Mouse (Mus musculus): ENCODE measurements at regions not wholly inside any gene's neighbourhood (a gene's known extent, or its start where the extent isn't known, plus 50 kb on each side); places are given as distances from the start of the nearest gene placed in this dataset.

GRCm38 (mm10) chr16:50852081-50852480 is 261.1 kb upstream of the Ccdc54 start:
- no peak for DNase-seq (ENCODE audit: low read depth, low spot score)

- DNase-seq (ENCODE audit: low read depth, low spot score): no peak
These were observed 256.7 kb upstream of the Ccdc54 start for GRCm38 (mm10) chr16:50847693-50848092.

- no peak for DNase-seq (ENCODE audit: low read depth, low spot score)
These were observed 255.6 kb upstream of the Ccdc54 start for GRCm38 (mm10) chr16:50846505-50846904.

- DNase-seq (ENCODE audit: low read depth, low spot score): no peak
These were observed 251.0 kb upstream of the Ccdc54 start for GRCm38 (mm10) chr16:50841677-50842580.

GRCm38 (mm10) chr16:50841205-50841604 is 250.3 kb upstream of the Ccdc54 start:
- DNase-seq (ENCODE audit: low read depth, low spot score): no peak

- DNase-seq (ENCODE audit: low read depth, low spot score): no peak
These were observed 248.7 kb upstream of the Ccdc54 start for GRCm38 (mm10) chr16:50839665-50840064.

GRCm38 (mm10) chr16:50837416-50837815 is 246.5 kb upstream of the Ccdc54 start:
- no peak for DNase-seq (ENCODE audit: low read depth, low spot score)

GRCm38 (mm10) chr16:50836457-50836856 is 245.5 kb upstream of the Ccdc54 start:
- no peak for DNase-seq (ENCODE audit: low read depth, low spot score)

GRCm38 (mm10) chr16:50833357-50833756 is 242.4 kb upstream of the Ccdc54 start:
- DNase-seq (ENCODE audit: low read depth, low spot score): no peak

GRCm38 (mm10) chr16:50822352-50822751 is 231.4 kb upstream of the Ccdc54 start:
- no peak for DNase-seq (ENCODE audit: low read depth, low spot score)

- DNase-seq (ENCODE audit: low read depth, low spot score): no peak
These were observed 223.7 kb upstream of the Ccdc54 start for GRCm38 (mm10) chr16:50814626-50815025.

GRCm38 (mm10) chr16:50799145-50799794 is 208.3 kb upstream of the Ccdc54 start:
- no peak for DNase-seq (ENCODE audit: low read depth, low spot score)

- DNase-seq (ENCODE audit: low read depth, low spot score): no peak
These were observed 207.1 kb upstream of the Ccdc54 start for GRCm38 (mm10) chr16:50798095-50798494.

- DNase-seq (ENCODE audit: low read depth, low spot score): no peak
These were observed 202.0 kb upstream of the Ccdc54 start for GRCm38 (mm10) chr16:50792960-50793359.

GRCm38 (mm10) chr16:50792506-50792905 is 201.6 kb upstream of the Ccdc54 start:
- DNase-seq (ENCODE audit: low read depth, low spot score): no peak

- DNase-seq (ENCODE audit: low read depth, low spot score): no peak
These were observed 197.7 kb upstream of the Ccdc54 start for GRCm38 (mm10) chr16:50788702-50789101.

GRCm38 (mm10) chr16:50786199-50786598 is 195.2 kb upstream of the Ccdc54 start:
- DNase-seq (ENCODE audit: low read depth, low spot score): no peak

GRCm38 (mm10) chr16:50785384-50785783 is 194.4 kb upstream of the Ccdc54 start:
- DNase-seq (ENCODE audit: low read depth, low spot score): no peak

- no peak for DNase-seq (ENCODE audit: low read depth, low spot score)
These were observed 193.8 kb upstream of the Ccdc54 start for GRCm38 (mm10) chr16:50784651-50785228.

GRCm38 (mm10) chr16:50783784-50784650 is 193.1 kb upstream of the Ccdc54 start:
- DNase-seq (ENCODE audit: low read depth, low spot score): no peak

GRCm38 (mm10) chr16:50783240-50783639 is 192.3 kb upstream of the Ccdc54 start:
- no peak for DNase-seq (ENCODE audit: low read depth, low spot score)
